Mouse (Mus musculus): ENCODE data around the gene Zfp30. TPM values are rescaled to one million over a fixed set of nuclear protein-coding genes. Genes with fewer than 3 reads are reported as not detected.
A peak's percentile ranks its signal among the peaks of the same experiment; 100 is the strongest.

Gene Zfp30
- 1 to 10 TPM; 3.5 to 5.2 (median 4.2) TPM for total RNA-seq (2022)

DNA sequence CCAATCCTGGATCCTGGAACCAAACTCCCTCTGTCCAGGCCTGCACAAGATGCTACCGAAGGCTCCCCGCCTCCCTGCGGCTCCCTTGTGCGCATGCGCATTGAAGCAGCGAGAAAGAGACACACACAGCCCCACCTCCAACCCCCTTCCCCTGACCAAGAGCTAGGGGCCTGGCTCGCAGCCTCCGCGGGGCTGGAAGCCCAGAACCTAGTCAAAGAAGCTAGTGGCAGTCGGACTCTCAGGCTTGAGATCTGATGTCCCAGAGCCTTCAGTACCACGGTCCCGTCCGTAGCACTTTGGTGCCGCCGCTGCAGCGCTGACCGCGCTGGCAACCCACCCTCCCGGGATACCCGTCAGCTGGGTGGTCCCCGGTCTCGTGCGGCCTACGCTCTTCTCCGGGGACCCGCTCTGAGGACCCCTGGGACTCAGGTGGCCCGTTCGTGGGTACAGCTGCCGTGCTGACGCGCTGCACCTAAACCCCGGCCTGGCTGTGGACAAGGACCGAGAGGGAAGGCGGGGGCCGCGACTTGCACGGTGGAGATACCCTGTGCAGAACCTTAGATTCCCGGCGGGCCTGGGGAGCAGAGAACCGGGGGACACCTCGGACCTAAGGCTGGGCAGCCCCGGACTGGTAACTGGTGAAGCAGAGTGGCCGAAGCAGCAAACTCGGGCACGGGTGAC lies at the start of gene Zfp30:
Gene Zfp30, plus strand, starts transcription at position 128 of the 681 bp plus-strand sequence.
- peak; percentile 78 for DNase-seq

DNA sequence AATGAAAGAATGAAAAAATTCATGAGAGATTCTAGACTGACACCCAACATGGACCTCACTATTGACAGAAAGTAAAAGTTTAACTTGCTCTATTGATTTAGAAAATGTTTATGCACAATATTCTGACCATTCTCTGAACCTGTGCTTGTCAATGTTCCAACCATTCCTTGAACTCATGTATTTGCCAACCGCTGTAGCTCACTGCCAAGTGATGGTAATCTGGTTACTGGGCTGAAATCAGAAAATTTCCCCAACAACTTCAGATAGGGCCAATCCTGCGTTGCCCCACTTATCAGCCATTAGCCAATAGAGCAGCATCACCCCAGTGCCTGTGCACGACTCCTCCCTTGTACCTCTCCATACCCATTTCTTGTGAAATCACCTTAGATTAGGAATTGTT lies 41.5 kb upstream of the Zfp30 start:
- no peak for DNase-seq

DNA sequence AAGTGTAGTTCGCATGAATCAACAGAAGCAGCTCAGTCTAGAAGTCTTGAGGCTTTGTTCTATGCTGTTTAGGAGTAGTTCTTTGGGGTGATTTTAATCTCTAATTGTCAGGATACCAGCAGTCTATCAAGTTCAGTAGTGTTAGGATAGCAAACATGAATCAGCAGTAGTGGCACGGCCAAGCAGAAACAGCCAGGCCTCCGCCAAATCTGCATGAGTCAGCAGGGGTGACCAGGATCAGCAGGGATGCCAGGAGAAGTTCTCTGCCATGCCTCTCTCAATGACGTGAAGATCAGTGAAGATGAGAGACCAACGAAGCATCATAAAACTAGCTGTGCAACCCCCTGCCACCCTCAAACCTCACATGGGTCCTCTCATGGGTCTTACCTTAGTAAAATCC lies 23.3 kb upstream of the Zfp30 start:
- DNase-seq: no peak

DNA sequence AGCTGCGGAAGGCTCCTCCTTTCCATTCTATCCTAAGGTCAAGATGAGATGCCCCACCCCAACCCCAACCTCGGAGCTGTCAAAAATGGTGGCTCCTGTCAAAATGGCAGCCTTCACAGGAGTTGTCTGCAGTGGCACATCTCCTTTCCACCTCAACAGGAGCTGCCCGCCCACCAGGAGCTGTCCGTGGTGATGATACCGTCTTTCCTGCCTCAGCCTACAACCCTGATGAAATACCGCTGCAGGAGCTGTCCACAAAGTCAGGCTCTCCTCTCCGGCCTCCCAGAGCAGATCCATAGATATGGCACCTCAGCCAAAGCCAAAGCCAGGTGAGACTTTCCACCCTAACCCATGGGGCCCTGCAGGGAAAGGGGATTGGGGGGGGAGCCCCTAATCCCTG lies 19.1 kb upstream of the Zfp30 start:
- DNase-seq: no peak

DNA sequence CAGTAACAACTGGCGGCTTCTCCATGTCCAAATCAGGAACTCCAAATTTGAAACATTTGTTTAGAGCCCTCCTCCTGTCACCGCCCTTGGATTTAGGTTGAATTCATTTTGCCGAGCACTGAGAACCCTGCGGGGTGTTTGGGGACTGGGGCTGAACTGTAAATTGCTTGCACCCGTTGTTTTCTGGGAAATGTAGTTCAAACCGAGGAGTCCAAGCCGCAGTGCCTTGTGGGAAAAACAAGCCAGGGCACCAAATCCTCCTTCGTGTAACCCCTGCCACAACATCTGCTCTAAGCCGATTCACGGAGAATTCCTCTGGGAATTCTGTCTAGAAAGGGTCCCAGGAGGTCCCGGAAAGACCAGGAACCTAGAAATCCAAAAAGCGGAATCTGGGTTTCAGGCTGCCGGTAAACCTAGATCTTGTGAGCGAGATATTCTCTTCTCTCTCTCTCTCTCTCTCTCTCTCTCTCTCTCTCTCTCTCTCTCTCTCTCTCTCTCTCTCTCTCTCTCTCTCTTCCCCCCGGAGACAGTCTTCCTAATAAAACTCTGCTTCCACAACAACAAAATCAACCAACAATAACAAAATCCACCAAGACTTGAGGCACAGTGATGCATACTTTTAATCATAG lies 16.6 kb upstream of the Zfp30 start:
- DNase-seq: peak; percentile 71

DNA sequence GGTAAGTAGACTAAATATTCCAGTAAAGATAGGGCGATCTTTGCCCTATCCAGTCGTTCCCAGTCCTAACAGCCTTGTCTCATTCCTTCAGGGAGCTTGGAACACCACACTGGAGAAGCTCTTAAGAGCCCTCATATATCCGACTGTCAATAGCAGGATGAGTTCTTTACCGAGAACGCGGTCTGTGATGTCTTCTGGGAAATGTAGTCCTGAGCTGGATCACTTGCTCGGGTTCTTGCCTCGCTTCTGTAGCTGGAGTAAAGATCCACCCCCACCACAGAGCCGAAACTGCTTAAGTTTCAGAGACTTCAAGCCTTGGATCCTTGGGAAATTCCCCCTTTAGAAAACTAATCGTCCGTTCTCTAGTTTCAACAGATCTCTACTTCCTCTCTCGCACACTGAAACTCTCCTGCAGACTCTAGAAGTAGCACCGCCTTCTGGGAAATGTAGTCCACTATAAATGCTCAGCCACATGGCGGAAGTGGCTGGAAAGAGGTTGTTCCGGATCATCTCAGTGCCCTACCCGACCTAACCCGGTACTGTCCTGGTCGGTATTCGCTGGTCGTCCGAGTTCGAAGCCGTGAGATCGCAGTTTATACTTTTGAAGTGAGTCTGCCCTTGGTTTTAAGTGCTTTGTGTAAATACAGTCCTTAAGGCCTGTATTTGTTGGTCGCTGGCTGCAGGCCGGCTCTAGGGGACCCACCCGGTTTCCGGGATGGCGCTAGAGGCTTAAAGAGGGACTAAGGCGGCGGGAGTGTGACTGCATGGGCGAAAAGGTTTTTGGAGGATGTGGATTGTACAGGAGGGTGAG lies 15.5 kb upstream of the Zfp30 start, which contains the start of gene Zfp84:
Gene Zfp84, plus strand, starts transcription at position 463 of the 811 bp plus-strand sequence.
- peak; percentile 89 for DNase-seq

DNA sequence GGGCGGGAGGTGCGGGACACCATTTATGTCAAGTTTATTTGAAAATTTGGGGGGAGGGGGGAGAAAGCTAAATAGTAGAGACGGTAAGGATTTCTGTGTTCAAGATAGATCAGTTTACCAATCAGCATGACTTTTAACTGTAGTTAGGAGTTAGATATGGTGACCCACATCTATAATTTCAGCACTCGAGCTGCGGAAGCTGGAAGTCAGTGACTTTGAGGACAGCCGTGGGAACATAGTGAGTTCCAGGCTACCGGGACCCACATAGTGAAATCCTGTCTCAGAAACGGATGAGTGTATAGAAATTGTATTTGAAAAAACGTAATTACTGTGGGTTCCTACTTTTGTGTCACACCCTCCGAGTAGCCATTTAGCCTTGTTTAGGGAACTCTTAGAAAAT lies 14.8 kb upstream of the Zfp30 start:
- DNase-seq: no peak

DNA sequence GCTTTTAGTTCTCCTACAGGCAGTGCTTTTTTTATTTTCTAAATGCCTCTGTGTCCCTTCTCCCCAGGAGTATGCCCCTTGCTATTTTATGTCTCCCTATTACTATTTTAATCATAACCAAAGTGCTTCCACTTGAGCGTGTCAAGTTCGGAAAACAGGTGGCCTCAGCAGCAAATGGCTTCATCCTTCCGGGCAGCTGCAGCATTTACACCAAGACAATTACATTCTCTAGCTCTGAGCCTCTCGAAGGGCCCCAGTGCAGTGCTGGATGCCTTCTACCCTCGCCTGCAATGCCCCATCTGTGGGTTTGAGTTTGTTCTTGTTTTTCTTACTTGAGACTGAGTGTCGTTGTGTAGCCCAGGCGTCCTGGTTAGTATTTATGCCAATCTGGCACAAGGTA lies 10.3 kb upstream of the Zfp30 start:
- DNase-seq: no peak

DNA sequence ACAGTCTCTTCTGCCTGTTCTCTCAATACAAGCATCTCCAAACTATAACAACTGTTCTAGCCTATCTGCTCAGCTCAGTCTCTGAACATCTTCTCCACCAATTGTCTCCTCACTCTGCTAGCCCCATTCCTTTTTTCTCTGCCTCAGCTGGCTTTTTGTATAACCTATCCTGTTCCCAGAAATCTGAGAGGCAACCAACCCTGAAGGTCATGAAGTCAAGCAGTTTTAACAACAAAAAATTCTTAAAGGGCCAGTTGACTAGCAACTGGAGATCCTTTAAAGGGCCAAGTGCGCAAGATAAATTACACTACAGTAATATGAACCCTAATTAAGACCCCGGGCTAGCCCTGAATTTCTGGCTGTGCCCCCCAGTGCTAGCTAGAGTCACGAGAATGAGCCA lies 9.4 kb upstream of the Zfp30 start:
- no peak for DNase-seq

DNA sequence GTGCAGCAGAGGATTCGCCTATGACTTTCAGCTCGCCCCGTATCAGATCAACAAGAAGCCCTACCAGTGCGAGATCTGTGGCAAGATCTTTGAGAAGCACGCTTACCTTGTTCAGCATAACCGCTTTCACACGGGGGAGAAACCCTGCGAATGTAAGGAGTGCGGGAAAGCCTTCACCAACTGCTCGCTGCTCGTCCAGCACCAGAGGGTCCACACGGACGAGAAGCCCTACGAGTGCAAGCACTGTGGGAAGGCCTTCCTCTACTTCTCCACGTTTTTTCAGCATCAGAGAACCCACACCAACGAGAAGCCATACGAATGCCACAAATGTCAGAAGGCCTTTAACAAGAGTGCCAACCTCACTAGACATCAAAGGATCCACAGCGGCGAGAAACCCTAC lies 7.2 kb upstream of the Zfp30 start:
- no peak for DNase-seq

DNA sequence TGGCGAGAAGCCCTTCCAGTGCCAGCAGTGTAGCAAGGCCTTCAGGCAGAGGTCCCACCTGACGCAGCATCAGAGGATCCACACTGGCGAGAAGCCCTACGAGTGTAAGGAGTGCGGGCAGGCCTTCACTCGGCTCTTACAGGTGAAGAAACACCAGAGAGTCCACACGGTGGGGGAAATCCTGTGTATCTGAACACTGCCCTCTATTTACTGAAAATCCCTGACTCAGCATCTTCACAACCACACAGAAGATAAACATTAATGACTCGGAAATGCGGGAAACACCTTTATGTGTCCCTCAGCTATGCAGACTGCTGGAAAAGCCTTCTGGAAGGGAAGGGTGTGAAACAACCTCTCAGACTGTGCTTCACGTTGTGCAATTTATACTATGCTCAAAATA lies 6.4 kb upstream of the Zfp30 start:
- DNase-seq: no peak

DNA sequence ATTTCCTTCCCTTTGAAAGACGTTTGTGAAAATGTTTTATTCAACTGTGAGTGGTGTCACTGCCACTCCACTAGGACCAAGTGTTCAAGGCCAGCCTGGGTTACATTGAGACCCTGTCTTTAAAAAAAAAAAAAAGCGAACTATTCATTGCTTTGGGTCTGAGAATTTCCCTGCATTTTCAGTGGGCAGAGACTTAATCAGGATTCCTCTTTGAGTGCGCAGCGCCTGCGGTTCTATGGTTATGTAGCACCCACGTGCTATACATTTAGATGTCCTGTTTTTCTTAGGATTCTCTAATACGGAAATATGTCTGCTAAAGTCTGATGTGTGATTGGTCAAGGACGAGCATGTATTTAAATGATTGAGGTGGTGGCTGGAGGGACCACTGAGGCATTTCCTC lies 1.2 kb downstream of the Zfp30 start:
- DNase-seq: no peak

DNA sequence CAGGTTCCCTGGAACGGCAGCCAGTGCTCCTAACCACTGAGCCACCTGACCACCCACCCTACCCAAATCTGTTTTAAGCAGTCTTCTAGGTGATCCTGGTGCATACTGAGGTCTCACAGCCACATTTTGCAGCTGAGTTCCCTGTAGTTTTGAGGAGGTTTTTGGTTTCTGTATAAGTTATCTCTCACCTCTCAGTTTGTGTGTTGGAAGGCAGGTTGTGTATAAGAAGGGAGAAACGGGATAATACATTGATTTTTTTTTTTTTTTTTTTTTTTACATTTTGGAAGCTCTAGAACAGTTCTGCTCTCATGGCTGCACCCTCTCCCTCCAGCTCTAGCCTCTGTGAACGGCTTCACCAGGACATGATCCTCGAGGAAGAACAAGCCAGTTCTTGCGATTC lies 2.1 kb downstream of the Zfp30 start:
- DNase-seq: no peak

DNA sequence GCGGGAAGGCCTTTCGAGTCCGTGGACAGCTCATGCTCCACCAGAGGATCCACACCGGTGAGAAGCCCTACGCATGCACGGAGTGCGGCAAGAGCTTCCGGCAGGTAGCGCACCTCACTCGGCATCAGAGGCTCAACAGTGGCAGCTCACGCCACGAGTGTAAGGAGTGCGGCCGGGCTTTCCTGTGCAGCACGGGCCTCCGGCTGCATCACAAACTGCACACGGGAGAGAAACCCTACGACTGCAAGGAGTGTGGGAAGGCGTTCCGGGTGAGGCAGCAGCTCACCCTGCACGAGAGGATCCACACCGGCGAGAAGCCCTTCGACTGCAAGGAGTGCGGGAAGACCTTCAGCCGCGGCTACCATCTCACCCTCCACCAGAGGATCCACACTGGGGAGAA lies 9.1 kb downstream of the Zfp30 start:
- DNase-seq: no peak

DNA sequence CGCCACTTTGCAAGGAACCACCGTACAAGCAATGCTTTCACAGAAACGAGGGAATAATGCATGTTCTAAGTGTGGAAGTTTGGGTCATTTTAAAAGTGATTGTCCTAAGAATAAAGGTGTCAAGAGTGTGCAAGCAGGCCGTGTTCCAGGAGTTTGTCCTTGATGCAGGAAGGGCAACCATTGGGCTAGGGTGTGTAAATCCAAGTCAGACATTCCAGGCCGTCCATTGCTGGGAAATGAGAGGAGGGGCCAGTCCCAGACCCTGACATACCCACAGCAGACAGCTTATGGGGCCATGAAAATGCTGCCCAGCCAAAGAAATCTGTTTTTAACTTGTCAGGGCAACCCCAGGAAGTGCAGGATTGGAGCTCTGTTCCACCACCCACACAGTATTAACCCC lies 23.2 kb downstream of the Zfp30 start:
- no peak for DNase-seq

DNA sequence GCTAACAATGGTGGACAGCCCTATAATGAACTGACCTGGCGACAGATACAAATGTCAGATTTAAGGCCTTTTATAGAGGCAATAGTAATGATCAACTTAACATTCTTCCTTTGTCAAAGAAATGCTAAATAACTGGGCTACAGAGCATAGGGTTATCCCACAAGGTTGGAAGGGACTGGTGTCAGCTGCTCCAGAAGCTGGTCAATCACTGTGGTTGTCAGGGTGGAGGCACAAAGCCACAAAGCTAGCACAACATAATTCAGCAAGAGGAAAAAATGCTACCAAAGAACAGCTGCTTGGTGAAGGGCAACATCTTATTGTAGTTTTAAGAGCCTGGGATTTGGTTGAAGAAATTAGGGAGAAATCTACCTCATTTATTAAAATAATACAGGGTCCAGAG lies 28.4 kb downstream of the Zfp30 start:
- DNase-seq: no peak

DNA sequence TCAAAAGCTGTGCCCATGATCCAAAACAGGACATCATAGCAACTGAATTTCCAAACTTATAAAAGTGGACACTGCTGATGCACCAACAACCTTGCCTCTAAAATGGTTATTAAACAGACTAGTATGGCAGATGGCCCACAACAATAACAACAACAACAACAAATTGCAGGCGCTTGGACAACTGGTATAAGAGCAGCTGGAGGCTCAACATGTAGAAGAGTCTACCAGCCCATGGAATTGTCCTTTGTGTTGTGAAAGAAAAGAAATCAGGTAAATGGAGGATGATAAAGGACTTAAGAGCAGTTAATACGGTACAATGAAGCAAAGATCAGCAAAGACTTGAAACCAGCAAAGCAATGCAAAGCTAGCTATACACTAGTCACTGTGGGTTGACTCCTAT lies 30.6 kb downstream of the Zfp30 start:
- no peak for DNase-seq

DNA sequence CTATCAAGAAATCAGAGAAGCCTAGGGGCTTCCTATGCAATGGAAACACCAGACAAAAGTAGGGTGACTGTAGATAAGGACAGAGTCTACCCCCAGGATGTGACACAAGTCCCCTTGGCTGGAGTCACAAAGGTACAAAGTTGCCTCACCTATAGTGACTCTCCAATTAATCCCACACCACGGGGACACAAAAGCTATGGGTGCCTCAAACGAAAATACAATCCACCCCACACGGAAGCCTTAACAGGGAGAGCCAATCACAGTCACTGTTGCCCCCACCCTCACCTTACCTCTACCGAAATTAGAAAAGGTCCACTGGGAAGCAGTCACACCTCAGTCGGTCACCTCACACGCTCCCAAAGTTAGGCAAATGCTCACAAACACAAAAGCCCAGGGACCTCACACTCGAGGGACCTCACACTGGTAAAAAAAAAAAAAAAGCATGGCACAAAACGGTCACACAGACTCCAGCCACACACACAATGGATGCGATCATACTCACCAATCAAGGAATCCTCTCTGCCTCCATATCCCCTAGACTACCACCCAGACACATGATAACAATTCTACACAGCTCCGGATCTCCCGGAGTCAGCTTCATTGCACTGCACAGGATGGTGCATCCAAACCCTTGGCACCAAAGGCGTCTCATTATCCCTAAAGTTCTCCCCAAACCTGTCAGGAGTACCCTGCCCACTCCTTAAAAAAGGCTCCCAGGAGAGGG lies 31.4 kb downstream of the Zfp30 start:
- no peak for DNase-seq

DNA sequence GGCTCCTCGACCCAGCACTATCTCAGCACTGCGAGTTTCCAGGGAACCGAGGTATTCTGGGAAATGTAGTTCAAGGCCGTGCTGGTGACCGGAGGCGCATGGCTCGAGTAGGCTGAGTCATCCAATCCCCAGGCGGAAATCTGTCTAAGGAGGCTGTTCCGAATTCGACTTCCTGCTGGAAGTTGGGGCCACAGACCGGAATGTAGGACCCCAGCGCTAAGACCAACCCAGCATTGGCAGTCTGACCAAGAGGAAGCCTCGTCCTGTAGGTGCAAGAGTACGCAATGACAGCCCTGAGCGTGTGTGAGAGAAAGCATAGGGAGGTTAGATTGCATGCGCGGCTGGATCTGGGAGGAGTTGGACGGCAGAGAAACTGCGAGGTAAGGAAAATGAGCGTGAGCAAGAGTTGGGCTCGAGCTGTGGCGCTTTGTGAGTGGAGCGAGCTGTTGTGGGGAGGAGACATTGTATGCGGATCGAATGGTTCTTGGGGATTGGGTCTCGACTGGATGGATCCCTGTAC lies 32.2 kb downstream of the Zfp30 start, which contains the start of gene Zfp790:
Gene Zfp790, plus strand, starts transcription at position 205 of the 520 bp plus-strand sequence.
- DNase-seq: peak; percentile 90

DNA sequence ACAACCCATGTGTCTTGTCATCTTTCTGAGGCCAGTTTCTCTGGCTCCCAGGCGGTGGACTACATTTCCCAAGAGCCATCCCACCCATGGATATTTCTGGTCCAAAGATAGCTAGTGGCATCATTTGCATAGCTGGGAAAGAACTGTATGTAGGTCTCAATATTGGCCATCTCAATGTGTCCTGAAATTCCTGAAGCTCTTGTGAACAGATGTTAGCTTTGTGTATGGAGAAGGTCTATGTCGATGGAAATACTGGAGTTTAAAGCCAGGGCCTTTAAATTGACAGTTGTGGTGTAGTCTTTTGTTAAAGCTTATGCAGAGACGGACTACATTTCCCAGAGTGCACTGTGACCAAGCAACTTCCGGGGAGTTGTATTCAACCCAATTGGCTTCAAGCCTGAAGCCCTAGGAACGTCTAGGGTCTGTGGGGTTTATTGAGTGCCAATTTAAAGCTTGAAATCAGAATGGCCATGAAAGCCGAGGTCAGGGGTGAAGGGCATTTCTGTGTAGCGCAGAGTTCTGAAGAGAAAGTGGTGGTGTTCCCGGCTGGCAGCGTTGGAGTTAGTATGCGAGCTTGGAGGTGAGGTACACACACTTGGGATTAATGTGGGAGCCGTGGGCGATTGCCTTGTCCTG lies 34.9 kb downstream of the Zfp30 start:
- peak; percentile 41 for DNase-seq

DNA sequence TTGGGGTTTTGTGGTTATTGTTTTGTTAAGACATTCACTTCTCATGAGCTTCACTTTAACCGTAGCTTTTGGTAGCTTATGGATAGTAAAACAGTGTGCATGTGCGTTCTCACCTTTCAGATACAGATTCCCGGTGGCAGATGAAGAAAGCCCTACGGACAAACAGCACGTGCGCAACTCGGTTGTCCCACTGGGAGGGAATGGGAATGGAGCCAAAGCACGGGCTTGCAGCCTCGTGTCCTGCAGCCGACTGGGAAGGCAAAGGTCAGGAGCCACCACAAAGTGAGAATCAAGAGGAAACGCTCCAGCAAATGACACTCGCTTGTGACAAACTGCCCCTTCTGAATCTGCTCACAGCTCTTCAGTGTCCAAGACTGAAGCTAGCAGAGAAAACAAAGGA lies 44.2 kb downstream of the Zfp30 start:
- DNase-seq: no peak

DNA sequence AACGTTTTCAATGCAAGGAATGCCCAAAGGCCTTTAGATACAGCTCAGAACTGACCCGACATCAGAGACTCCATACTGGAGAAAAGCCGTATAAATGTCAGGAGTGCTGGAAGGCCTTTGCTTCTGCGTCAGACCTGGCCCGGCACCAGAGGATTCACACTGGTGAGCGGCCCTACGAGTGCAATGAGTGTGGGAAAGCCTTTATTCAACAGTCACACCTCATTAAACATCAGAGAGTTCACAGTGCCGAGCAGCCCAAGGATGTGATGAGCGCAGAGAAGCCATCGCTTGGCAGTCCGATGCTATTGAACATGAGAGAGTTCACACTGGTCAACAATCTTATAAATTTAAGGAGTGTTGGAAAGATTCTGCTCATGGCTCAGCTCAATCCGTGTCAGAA lies 46.0 kb downstream of the Zfp30 start:
- DNase-seq: no peak

All from adrenal gland, adult 8-10 months (tissue).